Mouse (Mus musculus): ENCODE data around the gene Ccr4. TPM values are rescaled to one million over a fixed set of nuclear protein-coding genes. Genes with fewer than 3 reads are reported as not detected.
A peak's percentile ranks its signal among the peaks of the same experiment; 100 is the strongest.

The Ccr4 gene
- polyA plus RNA-seq, 1 experiment from 2014 or later, result not detected

DNA sequence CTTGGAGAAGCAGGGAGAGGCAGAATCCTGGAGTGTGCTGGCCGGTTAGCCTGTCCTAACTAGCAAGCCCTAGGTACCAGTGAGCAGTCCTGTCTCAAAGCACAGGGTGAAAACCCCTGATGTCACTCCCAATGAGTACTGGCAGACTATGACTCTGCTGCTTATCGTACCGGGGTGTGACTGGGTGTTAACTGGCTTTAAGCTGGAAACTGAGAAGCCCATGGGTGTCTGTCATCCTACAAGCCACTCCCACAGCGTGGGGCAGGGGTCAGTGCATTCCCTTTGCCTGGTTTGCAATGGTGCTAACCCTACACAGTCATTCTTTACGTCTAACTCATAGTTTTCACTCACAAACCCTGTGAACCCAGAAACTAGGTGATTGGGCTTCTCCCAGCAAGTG is 36.5 kb downstream of the Ccr4 start:
- no peaks in the 10 kb centered on the region for H3K4me1 ChIP-seq (replicated peaks)
- 71% methylated on average over 5 of the region's 5 CpGs for WGBS
- peak; percentile 84 for ATAC-seq (ENCODE audit: insufficient number of reproducible peaks, low FRiP score)
- H3K27me3 ChIP-seq (replicated peaks), result no peaks in the 10 kb centered on the region
- peaks cover 33% of the 10 kb centered on the region for H3K36me3 ChIP-seq
- H3K4me3 ChIP-seq, result no peak overlapping the region
- H3K9ac ChIP-seq, result no peak overlapping the region
- no peaks in the 10 kb centered on the region for H3K9me3 ChIP-seq (replicated peaks)
- H3K4me2 ChIP-seq, result no peak overlapping the region
- no peak overlapping the region for H3K27ac ChIP-seq (ENCODE audit: poor library complexity, severe bottlenecking)

DNA sequence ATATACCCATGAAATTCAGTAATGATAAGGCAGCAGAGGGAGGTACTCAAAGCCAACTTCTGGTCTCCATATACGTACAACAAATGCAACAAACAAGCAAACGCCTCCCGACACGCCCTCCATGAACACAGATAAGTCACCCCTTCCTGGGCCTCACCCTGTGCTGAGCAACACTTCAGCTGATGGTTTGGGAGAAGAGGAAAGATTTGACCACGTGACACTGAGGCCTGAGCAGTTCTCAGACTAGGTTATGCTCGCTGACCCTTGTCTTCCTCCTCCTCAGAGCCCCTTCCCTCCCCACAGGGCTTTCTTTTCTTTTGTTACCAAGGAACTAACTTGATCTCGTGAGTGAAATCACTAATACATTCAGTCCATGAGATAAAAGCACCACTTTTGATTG is 37.8 kb downstream of the Ccr4 start:
- no peaks in the 10 kb centered on the region for H3K27me3 ChIP-seq (replicated peaks)
- H3K9ac ChIP-seq, result no peak overlapping the region
- peaks cover 43% of the 10 kb centered on the region for H3K36me3 ChIP-seq
- WGBS, result 70% methylated on average over 7 of the region's 7 CpGs
- no peak overlapping the region for H3K4me3 ChIP-seq
- no peaks in the 10 kb centered on the region for H3K4me1 ChIP-seq (replicated peaks)
- no peaks in the 10 kb centered on the region for H3K9me3 ChIP-seq (replicated peaks)
- peak; percentile 81 for ATAC-seq (ENCODE audit: insufficient number of reproducible peaks, low FRiP score)
- no peak overlapping the region for H3K4me2 ChIP-seq
- H3K27ac ChIP-seq (ENCODE audit: poor library complexity, severe bottlenecking), result no peak overlapping the region

DNA sequence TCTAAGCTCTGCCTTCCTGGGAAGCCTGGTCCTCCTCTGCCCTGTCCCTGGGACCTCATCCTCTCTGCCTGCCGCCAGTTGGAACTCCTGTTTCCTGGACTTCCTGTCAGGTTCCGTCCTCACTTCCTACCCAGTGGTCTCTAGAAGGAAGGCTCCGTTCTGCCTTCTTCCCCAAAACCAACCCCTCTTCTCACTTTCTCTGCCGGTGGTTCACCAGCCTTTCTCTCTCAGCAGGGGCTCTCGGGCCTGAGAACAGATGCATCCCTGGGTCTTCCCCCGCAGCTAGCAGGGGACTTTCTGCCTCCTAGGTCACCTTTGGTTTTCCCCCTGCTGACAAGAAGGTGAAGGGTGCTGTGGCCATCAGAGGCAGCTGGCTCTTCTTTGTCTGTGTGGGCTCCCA is 39.3 kb downstream of the Ccr4 start:
- no peak overlapping the region for H3K4me3 ChIP-seq
- ATAC-seq (ENCODE audit: insufficient number of reproducible peaks, low FRiP score), result no peak
- peaks cover 55% of the 10 kb centered on the region for H3K36me3 ChIP-seq
- no peaks in the 10 kb centered on the region for H3K4me1 ChIP-seq (replicated peaks)
- WGBS, result 63% methylated on average over 6 of the region's 6 CpGs
- H3K4me2 ChIP-seq, result no peak overlapping the region
- no peak overlapping the region for H3K9ac ChIP-seq
- H3K27me3 ChIP-seq (replicated peaks), result no peaks in the 10 kb centered on the region
- no peaks in the 10 kb centered on the region for H3K9me3 ChIP-seq (replicated peaks)
- H3K27ac ChIP-seq (ENCODE audit: poor library complexity, severe bottlenecking), result no peak overlapping the region

DNA sequence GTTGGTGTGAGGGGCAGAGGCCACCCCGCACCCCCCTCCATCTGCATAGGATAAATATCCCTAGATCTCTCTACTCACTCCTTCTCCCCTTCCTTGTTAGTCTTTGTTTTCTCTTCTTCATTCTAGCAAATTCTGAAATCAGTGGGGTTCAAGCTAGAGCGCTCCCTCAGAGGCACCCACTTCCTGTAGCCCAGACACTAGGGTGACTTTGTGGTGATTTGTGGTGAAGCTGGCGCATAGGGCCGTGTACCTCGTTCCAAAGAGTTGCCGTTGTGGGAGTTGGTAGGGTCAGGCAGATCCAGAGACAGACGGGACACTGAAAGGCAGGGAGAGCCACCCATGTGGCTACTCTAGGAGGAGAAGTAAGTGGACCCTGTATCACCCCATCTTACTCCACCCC is 42.1 kb downstream of the Ccr4 start:
- 89% methylated on average over 7 of the region's 7 CpGs for WGBS
- peaks cover 58% of the 10 kb centered on the region for H3K36me3 ChIP-seq

DNA sequence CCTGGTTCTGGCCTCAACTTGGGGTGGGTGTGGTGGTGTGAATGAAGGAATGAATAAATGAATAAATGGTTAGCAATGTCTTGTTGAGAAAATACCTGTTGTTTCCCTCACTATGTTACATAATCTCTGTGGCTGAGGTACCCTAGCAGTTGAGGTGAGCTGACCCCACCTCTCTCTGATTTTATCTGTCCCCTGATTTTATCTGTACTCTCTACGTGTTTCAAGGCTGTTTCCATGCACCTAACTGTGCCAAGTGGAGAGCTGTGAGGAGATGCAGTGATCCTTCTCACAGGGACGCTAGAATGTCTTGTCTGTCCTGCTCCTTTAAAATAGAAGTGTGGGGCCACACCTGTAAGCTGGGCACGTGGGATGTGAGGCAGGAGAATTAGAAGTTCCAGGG is 46.3 kb downstream of the Ccr4 start:
- Histone ChIP-seq H3K36me3 (peaks cover 59% of the 10 kb centered on the region), H3K4me1 (replicated peaks) (no peaks in the 10 kb centered on the region), H3K4me3 (no peak overlapping the region), H3K27me3 (replicated peaks) (no peaks in the 10 kb centered on the region), H3K27ac (ENCODE audit: poor library complexity, severe bottlenecking) (no peak overlapping the region), H3K9me3 (replicated peaks) (no peaks in the 10 kb centered on the region), H3K4me2 (no peak overlapping the region), H3K9ac (no peak overlapping the region)
- ATAC-seq (ENCODE audit: insufficient number of reproducible peaks, low FRiP score), result no peak
- 80% methylated on average over 3 of the region's 3 CpGs for WGBS

More for the DNA sequence above, 42.1 kb downstream of the Ccr4 start:
- no peak for ATAC-seq (ENCODE audit: insufficient number of reproducible peaks, low FRiP score)
- Histone ChIP-seq H3K27me3 (replicated peaks) (no peaks in the 10 kb centered on the region), H3K4me3 (no peak overlapping the region), H3K9ac (no peak overlapping the region), H3K27ac (ENCODE audit: poor library complexity, severe bottlenecking) (no peak overlapping the region), H3K4me1 (replicated peaks) (no peaks in the 10 kb centered on the region), H3K4me2 (no peak overlapping the region), H3K9me3 (replicated peaks) (no peaks in the 10 kb centered on the region)

DNA sequence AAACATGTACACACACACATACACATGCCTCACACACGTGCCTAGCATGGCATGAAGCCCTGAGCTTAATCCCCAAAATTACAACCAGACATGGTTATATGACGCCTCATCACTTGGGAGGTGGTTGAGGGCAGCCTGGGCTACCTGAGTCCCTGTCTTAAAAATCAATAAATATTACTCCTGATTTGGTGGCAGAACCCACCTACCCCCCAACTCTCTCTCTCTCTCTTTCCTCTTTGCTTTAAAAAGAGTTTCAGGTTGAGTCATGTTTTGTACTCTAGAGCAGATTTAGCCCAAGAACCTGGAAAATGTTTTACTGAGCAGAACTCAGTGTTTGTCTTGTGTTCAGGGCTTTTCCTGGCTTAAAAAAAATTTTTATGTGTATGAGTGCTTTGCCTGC is 49.3 kb downstream of the Ccr4 start:
- Histone ChIP-seq H3K36me3 (peaks cover 36% of the 10 kb centered on the region), H3K4me3 (no peak overlapping the region), H3K4me2 (no peak overlapping the region), H3K9me3 (replicated peaks) (no peaks in the 10 kb centered on the region), H3K9ac (no peak overlapping the region), H3K27me3 (replicated peaks) (no peaks in the 10 kb centered on the region), H3K27ac (ENCODE audit: poor library complexity, severe bottlenecking) (no peak overlapping the region), H3K4me1 (replicated peaks) (no peaks in the 10 kb centered on the region)
- 84% methylated on average over 2 of the region's 2 CpGs for WGBS
- ATAC-seq (ENCODE audit: insufficient number of reproducible peaks, low FRiP score), result no peak

DNA sequence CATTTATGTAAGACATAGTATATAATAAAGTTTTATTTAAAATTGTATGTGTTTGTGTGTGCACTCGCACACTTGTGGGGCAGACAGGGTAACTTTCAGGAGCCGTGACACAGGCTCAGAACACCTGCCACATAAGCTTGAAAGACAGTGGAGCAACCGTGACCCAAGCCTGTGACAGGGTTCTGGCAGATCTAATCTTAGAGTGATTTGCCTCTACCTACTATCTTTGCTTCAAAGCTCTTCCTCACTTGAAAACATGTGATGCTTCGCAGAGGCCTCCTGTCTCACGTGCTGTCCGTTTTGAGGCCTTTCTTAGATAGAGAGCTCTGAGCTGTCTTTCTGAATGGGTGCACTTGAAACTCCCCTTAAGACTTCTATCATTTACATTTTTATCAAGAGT is 52.3 kb downstream of the Ccr4 start:
- peaks cover 25% of the 10 kb centered on the region for H3K36me3 ChIP-seq
- H3K4me3 ChIP-seq, result no peak overlapping the region
- H3K4me2 ChIP-seq, result no peak overlapping the region
- no peak overlapping the region for H3K9ac ChIP-seq
- ATAC-seq (ENCODE audit: insufficient number of reproducible peaks, low FRiP score), result no peak
- WGBS, result 63% methylated on average over 6 of the region's 6 CpGs
- H3K27ac ChIP-seq (ENCODE audit: poor library complexity, severe bottlenecking), result no peak overlapping the region
- no peaks in the 10 kb centered on the region for H3K27me3 ChIP-seq (replicated peaks)
- no peaks in the 10 kb centered on the region for H3K9me3 ChIP-seq (replicated peaks)
- H3K4me1 ChIP-seq (replicated peaks), result 0 out of 2 replicates have a peak, but pooled peaks cover 2% of the 10 kb centered on the region

DNA sequence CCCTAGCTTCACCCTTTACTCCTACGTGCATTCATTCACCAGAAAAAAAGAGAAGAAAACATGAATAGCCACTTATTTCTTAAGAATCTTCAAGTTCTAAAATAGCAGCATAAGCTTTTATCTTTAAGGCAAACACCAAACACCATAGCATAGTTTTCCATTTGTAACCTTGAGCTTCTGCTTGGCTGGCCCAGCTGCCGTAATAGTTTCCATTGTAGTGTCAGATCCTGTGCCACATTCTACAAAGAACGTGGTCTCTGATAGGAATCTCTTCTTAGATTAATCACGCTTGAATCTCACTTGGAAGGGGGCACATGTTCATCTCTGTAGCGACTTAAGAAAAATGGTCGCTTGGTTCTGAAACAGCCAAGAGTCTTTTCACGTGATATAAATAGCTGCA is 53.1 kb downstream of the Ccr4 start:
- no peaks in the 10 kb centered on the region for H3K27me3 ChIP-seq (replicated peaks)
- no peak overlapping the region for H3K9ac ChIP-seq
- 80% methylated on average over 7 of the region's 7 CpGs for WGBS
- H3K4me2 ChIP-seq, result no peak overlapping the region
- no peak overlapping the region for H3K27ac ChIP-seq (ENCODE audit: poor library complexity, severe bottlenecking)
- no peak for ATAC-seq (ENCODE audit: insufficient number of reproducible peaks, low FRiP score)
- H3K9me3 ChIP-seq (replicated peaks), result no peaks in the 10 kb centered on the region
- peaks cover 10% of the 10 kb centered on the region for H3K4me1 ChIP-seq (replicated peaks)
- no peak overlapping the region for H3K4me3 ChIP-seq
- peaks cover 17% of the 10 kb centered on the region for H3K36me3 ChIP-seq

DNA sequence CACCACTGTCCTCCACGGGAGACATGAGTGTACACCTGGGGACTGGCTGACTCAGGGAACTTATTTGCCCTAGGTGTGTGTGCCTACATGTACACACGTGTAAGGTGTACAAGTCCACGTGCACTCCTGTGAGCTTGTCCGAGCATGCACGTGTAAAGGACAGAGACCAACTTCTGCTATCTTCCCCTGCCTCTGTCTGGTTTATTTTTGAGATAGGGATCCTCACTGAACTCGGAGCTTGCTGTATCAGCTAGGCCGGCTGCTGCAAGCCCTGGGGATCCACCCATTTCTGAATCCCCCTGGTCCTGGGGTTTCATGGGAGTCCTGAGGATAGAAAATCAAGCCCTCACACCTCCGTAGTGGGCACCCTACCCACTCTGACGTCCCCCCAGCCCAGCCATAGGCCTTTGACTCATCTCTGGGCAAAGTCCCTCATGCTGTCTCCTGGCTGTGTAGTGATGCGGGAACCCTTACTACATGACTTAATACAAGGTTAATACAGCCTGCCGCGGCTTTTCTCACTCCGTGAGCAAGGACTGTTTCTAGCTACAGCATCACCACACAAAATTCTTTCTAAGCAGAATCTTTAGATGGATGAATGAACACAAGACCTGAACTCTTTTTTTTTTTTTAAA is 55.5 kb downstream of the Ccr4 start:
- Histone ChIP-seq H3K9ac (no peak overlapping the region), H3K36me3 (peaks cover 4% of the 10 kb centered on the region; the same call in 1 of the 2 replicates), H3K9me3 (replicated peaks) (no peaks in the 10 kb centered on the region), H3K4me2 (no peak overlapping the region), H3K4me1 (replicated peaks) (peaks cover 13% of the 10 kb centered on the region), H3K4me3 (no peak overlapping the region), H3K27ac (ENCODE audit: poor library complexity, severe bottlenecking) (no peak overlapping the region), H3K27me3 (replicated peaks) (no peaks in the 10 kb centered on the region)
- no peak for ATAC-seq (ENCODE audit: insufficient number of reproducible peaks, low FRiP score)
- WGBS, result 70% methylated on average over 13 of the region's 13 CpGs

DNA sequence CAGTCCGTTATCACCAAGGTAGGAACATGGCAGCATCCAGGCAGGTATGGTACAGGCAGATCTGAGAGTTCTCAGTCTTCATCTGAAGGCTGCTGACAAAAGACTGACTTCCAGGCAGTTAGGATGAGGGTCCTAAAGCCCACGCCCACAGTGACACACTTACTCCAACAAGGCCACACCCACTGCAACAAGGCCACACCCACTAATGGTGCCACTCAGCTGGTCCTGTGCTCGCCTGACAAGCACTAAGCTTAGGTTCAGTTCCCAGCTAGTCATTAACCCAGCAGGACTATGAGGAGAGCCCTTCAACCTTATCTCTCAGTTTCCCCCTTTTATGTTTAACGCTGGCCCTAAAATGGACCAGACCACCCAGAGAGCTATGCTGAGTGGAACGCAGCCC is 56.0 kb downstream of the Ccr4 start:
- Histone ChIP-seq H3K9ac (no peak overlapping the region), H3K4me2 (no peak overlapping the region), H3K4me3 (no peak overlapping the region), H3K27ac (ENCODE audit: poor library complexity, severe bottlenecking) (no peak overlapping the region), H3K27me3 (replicated peaks) (no peaks in the 10 kb centered on the region), H3K36me3 (peaks cover 5% of the 10 kb centered on the region; the same call in 1 of the 2 replicates), H3K4me1 (replicated peaks) (peaks cover 13% of the 10 kb centered on the region), H3K9me3 (replicated peaks) (no peaks in the 10 kb centered on the region)
- no peak for ATAC-seq (ENCODE audit: insufficient number of reproducible peaks, low FRiP score)
- WGBS, result 68% methylated on average over 5 of the region's 5 CpGs

DNA sequence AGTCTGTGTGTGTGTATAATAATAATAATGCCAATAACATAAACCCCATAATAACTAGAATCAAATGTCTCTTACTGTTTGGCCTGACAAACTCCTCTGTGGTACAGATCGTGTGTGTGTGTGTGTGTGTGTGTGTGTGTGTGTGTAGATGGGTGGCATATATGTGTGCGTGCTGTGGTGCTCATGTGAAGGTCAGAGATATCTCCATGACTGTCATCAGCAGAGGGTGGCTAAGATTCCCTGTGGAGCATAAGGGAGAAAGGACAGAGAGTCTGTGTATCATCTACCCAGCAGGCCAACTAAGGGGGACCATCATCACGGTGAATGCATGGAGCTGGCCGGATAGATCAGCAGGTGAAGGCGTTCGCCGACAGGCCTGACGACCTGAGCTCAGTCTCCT is 57.8 kb downstream of the Ccr4 start:
- H3K9ac ChIP-seq, result no peak overlapping the region
- H3K27ac ChIP-seq (ENCODE audit: poor library complexity, severe bottlenecking), result no peak overlapping the region
- no peak for ATAC-seq (ENCODE audit: insufficient number of reproducible peaks, low FRiP score)
- H3K4me2 ChIP-seq, result no peak overlapping the region
- peaks cover 20% of the 10 kb centered on the region; the same call in 1 of the 2 replicates for H3K36me3 ChIP-seq
- H3K27me3 ChIP-seq (replicated peaks), result no peaks in the 10 kb centered on the region
- H3K9me3 ChIP-seq (replicated peaks), result no peaks in the 10 kb centered on the region
- peaks cover 13% of the 10 kb centered on the region for H3K4me1 ChIP-seq (replicated peaks)
- WGBS, result 59% methylated on average over 8 of the region's 8 CpGs
- H3K4me3 ChIP-seq, result no peak overlapping the region

DNA sequence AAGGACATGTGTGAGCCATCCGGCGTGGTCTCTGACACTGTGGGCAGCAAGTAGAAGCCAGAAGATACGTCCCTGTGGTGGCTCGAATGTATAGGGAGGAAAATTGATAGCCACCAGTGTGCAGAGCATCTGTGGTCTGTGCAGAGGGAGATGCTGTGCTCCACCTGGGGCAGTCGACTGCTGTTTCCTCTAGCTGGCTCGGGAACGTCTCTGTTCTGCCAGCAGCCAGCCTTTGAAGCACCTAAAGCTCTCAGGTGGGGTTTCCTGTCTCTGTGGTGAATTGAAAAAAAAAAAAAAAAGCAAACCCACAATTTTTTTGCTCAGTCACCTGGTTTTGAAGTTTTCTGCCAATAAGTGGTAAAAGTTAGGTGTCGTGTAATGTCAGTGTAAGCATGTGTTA is 61.4 kb downstream of the Ccr4 start:
- Histone ChIP-seq H3K4me3 (no peak overlapping the region), H3K36me3 (peaks cover 24% of the 10 kb centered on the region; the same call in 1 of the 2 replicates), H3K9ac (no peak overlapping the region), H3K27ac (ENCODE audit: poor library complexity, severe bottlenecking) (no peak overlapping the region), H3K4me2 (no peak overlapping the region), H3K4me1 (replicated peaks) (peaks cover 11% of the 10 kb centered on the region), H3K27me3 (replicated peaks) (no peaks in the 10 kb centered on the region), H3K9me3 (replicated peaks) (no peaks in the 10 kb centered on the region)
- 86% methylated on average over 8 of the region's 8 CpGs for WGBS
- no peak for ATAC-seq (ENCODE audit: insufficient number of reproducible peaks, low FRiP score)
